Mouse (Mus musculus): Measurements from ENCODE around the gene Hdac4.

DNA sequence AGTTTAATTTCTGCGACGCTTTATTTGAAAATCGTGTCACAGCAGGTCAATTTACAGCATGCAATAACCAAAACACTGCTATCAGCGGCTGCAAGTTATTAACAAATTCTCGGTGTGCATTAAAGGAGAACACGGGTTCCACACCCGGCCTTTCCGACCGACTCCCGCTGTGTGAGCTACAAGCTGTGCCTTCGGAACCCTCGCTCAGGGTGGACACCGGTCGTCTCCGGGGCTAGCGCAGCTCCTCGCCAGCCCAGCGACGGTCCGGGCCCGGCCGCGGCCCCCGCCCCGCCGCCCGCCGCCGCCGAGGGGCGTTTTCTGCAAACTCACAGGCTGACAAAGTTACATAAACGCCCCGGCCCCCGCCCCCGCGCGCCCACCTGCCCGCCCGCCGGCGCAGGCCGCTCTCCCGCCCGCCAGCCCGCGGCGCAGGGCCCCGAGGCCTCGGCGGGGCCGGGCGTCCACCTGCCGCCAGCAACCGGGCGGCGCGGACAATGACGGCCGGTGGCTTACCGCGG is 16.0 kb downstream of the Hdac4 start:
- TF ChIP-seq CTCF (IDR thresholded peaks at IDR 0.05) (no peak), EP300 (IDR thresholded peaks at IDR 0.05) (no peak)
